Mouse (Mus musculus) embryonic facial prominence, embryonic 15.5 days (tissue): ENCODE results near the gene Hsf2bp. TPM values are rescaled to one million over a fixed set of nuclear protein-coding genes. Genes with fewer than 3 reads are reported as not detected.
"Not testable (repeated sequence)": the region's sequence is repeated elsewhere in the genome, so short reads cannot be mapped to it uniquely, and the experiment has no call there.

Experiments used
- ATAC-seq: fragments of 200-750 bp; cut with Nextera tagmentation; 2 replicates; pipeline ENCODE4 v1.8.0; 2017; ENCODE audit warnings: low read depth, moderate TSS enrichment; ENCODE audit not compliant: insufficient number of reproducible peaks, low FRiP score, low TSS enrichment
- H3K27ac ChIP-seq: fragments of 300-500 bp; sonication (generic); replicated peaks from 2 replicates; pipeline ENCODE4 v1.5.1; 2015; ENCODE audit warnings: mild to moderate bottlenecking, inconsistent platforms
- H3K27me3 ChIP-seq: fragments of 300-500 bp; sonication (generic); 2 replicates; pipeline ENCODE4 v1.6.1; 2015; ENCODE audit warnings: inconsistent platforms
- H3K36me3 ChIP-seq: fragments of 300-500 bp; sonication (generic); 2 replicates; pipeline ENCODE4 v1.6.1; 2015; ENCODE audit warnings: mild to moderate bottlenecking, inconsistent platforms
- H3K4me1 ChIP-seq: fragments of 300-500 bp; sonication (generic); 2 replicates; pipeline ENCODE4 v1.6.1; 2015; ENCODE audit warnings: inconsistent platforms
- H3K4me2 ChIP-seq: fragments of 300-500 bp; sonication (generic); replicated peaks from 2 replicates; pipeline ENCODE4 v1.6.1; 2015; ENCODE audit warnings: mild to moderate bottlenecking, inconsistent platforms
- H3K4me3 ChIP-seq: fragments of 300-500 bp; sonication (generic); replicated peaks from 2 replicates; pipeline ENCODE4 v1.5.1; 2015; ENCODE audit warnings: mild to moderate bottlenecking, inconsistent platforms
- H3K9ac ChIP-seq: fragments of 300-500 bp; sonication (generic); 2 replicates; pipeline ENCODE4 v1.6.1; 2015; ENCODE audit warnings: inconsistent platforms
- H3K9me3 ChIP-seq: fragments of 300-500 bp; sonication (generic); replicated peaks from 2 replicates; pipeline ENCODE4 v1.6.1; 2016; ENCODE audit warnings: inconsistent platforms
- WGBS: fragments of 180-500 bp; shearing (Covaris S2); methylation state at CpG from one replicate; pipeline ENCODE4 v1.1.7; 2015; 5-methylcytosine and 5-hydroxymethylcytosine counted together
- polyA plus RNA-seq: library from polyadenylated mRNA; unstranded; fragments of >200 nt; fragmentation: Nextera tagmentation; extraction: Ambion mirVana; gene quantifications from 2 replicates; pipeline ENCODE4 v1.2.1, GENCODE M21; 2015

The Hsf2bp gene
- polyA plus RNA-seq: 1.1 and 1.5 TPM in 2 replicates

GRCm38 (mm10) chr17:32035609-32036508 is at the start of gene Hsf2bp, which contains the start of gene Rrp1b:
Gene Hsf2bp, minus strand, starts transcription at chr17:32036349.
Gene Rrp1b, plus strand, starts transcription at chr17:32036100.
- WGBS: 4% methylated on average over 52 of the region's 52 CpGs
- peak; percentile 91 for ATAC-seq
- Histone ChIP-seq H3K27ac (peak within 1 kb of the TSS; percentile 85), H3K36me3 (0 out of 2 replicates have a peak, but pooled peaks cover 6% of the 10 kb centered on the region), H3K9ac (peak within 1 kb of the TSS; percentile 89), H3K4me1 (peaks cover 28% of the 10 kb centered on the region), H3K27me3 (no peaks in the 10 kb centered on the region), H3K4me2 (peak within 1 kb of the TSS; percentile 90), H3K4me3 (peak within 1 kb of the TSS; percentile 81), H3K9me3 (no peaks in the 10 kb centered on the region)

GRCm38 (mm10) chr17:32083351-32083750 is 47.2 kb upstream of the Hsf2bp start:
- Histone ChIP-seq H3K27ac (no peak overlapping the region), H3K4me3 (no peak overlapping the region), H3K4me1 (no peaks in the 10 kb centered on the region), H3K4me2 (no peak overlapping the region), H3K27me3 (no peaks in the 10 kb centered on the region), H3K9me3 (no peaks in the 10 kb centered on the region), H3K9ac (no peak overlapping the region), H3K36me3 (no peaks in the 10 kb centered on the region)
- ATAC-seq: no peak
- 87% methylated on average over 2 of the region's 2 CpGs for WGBS

- no peak overlapping the region for H3K9ac ChIP-seq
- WGBS: 0% methylated on average over 2 of the region's 2 CpGs
- no peak overlapping the region for H3K4me3 ChIP-seq
- no peaks in the 10 kb centered on the region for H3K27me3 ChIP-seq
- no peaks in the 10 kb centered on the region for H3K9me3 ChIP-seq
- ATAC-seq: no peak
- H3K27ac ChIP-seq: no peak overlapping the region
- H3K4me1 ChIP-seq: no peaks in the 10 kb centered on the region; the same call in 1 of the 2 replicates
- no peaks in the 10 kb centered on the region for H3K36me3 ChIP-seq
- H3K4me2 ChIP-seq: no peak overlapping the region
These were observed 39.0 kb upstream of the Hsf2bp start for GRCm38 (mm10) chr17:32075164-32075563.

GRCm38 (mm10) chr17:32074658-32075057 is 38.5 kb upstream of the Hsf2bp start:
- no peak overlapping the region for H3K9ac ChIP-seq
- H3K4me3 ChIP-seq: no peak overlapping the region
- H3K4me2 ChIP-seq: no peak overlapping the region
- no peaks in the 10 kb centered on the region for H3K27me3 ChIP-seq
- no peaks in the 10 kb centered on the region for H3K36me3 ChIP-seq
- H3K9me3 ChIP-seq: no peaks in the 10 kb centered on the region
- H3K4me1 ChIP-seq: no peaks in the 10 kb centered on the region; the same call in 1 of the 2 replicates
- ATAC-seq: no peak
- H3K27ac ChIP-seq: no peak overlapping the region
- WGBS: 52% methylated on average over 4 of the region's 4 CpGs

DNA sequence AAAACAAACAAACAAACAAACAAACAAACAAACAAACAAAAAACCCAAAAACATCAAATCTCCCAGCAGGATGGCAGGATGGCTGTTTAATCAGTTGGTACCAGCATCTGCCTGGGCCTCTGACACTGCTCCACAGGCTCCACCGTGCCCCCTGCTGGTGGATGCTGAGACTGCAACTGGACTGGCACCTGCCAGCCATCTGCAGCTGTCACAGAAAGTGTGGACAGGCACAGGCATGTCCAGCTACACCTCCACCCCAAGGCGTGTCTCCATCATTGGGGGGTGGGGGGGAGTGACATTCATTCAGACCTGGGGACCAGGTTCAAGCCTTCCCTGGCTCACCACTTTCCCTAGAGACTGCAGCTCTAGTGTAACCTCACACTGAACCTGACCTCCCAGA is 37.2 kb upstream of the Hsf2bp start:
- H3K4me2 ChIP-seq: no peak overlapping the region
- no peak overlapping the region for H3K9ac ChIP-seq
- H3K27ac ChIP-seq: no peak overlapping the region
- H3K4me1 ChIP-seq: no peaks in the 10 kb centered on the region; the same call in 1 of the 2 replicates
- 3% methylated on average over 2 of the region's 2 CpGs for WGBS
- ATAC-seq: no peak
- H3K9me3 ChIP-seq: no peaks in the 10 kb centered on the region
- no peaks in the 10 kb centered on the region for H3K27me3 ChIP-seq
- H3K36me3 ChIP-seq: no peaks in the 10 kb centered on the region
- no peak overlapping the region for H3K4me3 ChIP-seq

GRCm38 (mm10) chr17:32068810-32069209 is 32.7 kb upstream of the Hsf2bp start:
- H3K9ac ChIP-seq: no peak overlapping the region
- H3K4me3 ChIP-seq: no peak overlapping the region
- ATAC-seq: no peak
- H3K4me2 ChIP-seq: no peak overlapping the region
- no peaks in the 10 kb centered on the region for H3K4me1 ChIP-seq
- no peaks in the 10 kb centered on the region for H3K36me3 ChIP-seq
- WGBS: 90% methylated on average over 2 of the region's 2 CpGs
- no peaks in the 10 kb centered on the region for H3K9me3 ChIP-seq
- no peaks in the 10 kb centered on the region for H3K27me3 ChIP-seq
- no peak overlapping the region for H3K27ac ChIP-seq

DNA sequence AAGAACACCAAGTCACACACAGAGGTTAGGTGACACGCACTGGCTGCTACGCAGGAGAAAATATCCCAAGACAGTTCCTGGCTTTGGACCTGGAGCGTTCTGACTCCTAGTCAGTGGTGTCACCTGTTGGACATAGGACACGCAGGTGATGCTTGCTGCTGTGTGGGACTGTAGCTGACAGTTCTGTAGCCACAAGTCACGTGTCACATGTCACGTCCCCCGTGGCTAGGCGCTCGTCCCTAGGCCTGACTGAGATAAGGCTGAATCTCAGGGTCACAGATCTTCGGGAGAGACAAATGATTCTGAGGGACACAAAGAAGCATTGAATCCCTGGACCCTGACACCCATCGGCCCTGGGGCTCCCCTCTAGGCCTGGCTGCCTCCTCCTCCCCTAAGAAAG is 32.2 kb upstream of the Hsf2bp start:
- Histone ChIP-seq H3K27me3 (no peaks in the 10 kb centered on the region), H3K4me2 (no peak overlapping the region), H3K9me3 (no peaks in the 10 kb centered on the region), H3K27ac (no peak overlapping the region), H3K9ac (no peak overlapping the region), H3K4me1 (no peaks in the 10 kb centered on the region), H3K36me3 (no peaks in the 10 kb centered on the region), H3K4me3 (no peak overlapping the region)
- WGBS: 90% methylated on average over 11 of the region's 11 CpGs
- no peak for ATAC-seq

- Histone ChIP-seq H3K4me2 (no peak overlapping the region), H3K9ac (no peak overlapping the region), H3K4me3 (no peak overlapping the region), H3K27me3 (no peaks in the 10 kb centered on the region), H3K27ac (no peak overlapping the region), H3K9me3 (no peaks in the 10 kb centered on the region), H3K4me1 (no peaks in the 10 kb centered on the region), H3K36me3 (no peaks in the 10 kb centered on the region)
- no peak for ATAC-seq
- 76% methylated on average over 9 of the region's 9 CpGs for WGBS
These were observed 31.4 kb upstream of the Hsf2bp start for GRCm38 (mm10) chr17:32067541-32067940.

DNA sequence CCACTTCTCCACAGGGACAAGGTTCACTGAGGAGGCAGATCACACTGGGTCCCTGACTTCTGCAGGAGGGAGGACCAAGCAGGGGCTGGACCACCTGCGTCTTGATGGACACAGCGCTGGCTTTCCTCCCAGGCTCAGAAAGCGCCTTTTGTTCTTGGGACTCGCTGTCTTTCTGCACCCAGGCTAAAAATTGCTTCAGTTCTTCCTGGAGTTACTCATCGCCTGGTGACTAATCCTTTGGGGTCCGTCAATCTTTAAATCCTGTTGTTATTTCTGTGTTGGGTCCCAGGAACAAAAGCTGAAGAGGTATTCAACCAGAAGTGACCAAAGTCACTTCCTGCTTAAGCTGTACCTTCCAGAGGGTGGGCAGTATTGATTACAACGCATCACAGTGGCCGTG is 28.6 kb upstream of the Hsf2bp start:
- not testable (repeated sequence) for H3K27me3 ChIP-seq, H3K4me2 ChIP-seq, H3K4me3 ChIP-seq, H3K27ac ChIP-seq, H3K4me1 ChIP-seq, H3K9ac ChIP-seq, ATAC-seq, H3K9me3 ChIP-seq
- H3K36me3 ChIP-seq: peaks cover 25% of the 10 kb centered on the region
- WGBS: 55% methylated on average over 8 of the region's 8 CpGs

DNA sequence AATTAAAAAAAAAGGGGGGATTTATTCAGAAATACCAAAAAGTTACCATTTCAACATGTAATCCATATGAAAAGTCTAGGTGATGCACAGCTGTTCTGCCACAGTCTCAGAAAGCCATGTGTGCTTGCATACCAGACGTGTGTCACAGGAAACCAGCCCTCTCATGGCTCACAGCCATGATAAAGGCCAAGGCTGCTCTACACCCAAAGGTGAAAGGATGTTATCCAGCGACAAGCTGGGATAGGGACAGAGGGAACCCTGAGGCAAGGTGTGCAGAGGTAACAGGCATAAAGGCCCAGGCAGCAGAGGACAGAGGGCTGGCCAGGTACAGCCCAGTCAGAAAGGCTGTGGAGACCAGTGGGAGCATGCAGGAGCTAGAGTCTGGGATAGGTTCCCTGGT is 27.5 kb upstream of the Hsf2bp start:
- H3K4me2 ChIP-seq: no peak overlapping the region
- WGBS: 67% methylated on average over 2 of the region's 2 CpGs
- H3K9ac ChIP-seq: no peak overlapping the region

DNA sequence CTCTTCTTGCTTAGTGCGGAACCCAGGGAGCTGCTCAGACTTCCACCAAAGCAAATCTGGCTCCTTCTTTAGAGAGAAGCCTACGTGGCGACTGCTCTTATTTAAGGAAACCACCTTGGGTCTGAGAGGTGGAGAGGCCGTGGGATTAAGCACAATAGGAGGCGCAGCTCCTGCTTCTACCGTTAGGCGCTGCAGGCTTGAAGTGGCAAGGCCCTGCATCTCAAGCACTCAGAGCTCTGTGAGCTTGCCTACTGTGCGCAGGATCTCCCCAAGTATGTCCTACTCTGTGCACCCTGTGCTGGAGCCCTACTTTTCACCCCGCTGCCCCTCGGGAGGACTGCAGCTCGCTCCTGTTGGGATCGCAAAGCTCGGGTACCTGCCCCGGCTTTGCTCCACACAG is 25.1 kb upstream of the Hsf2bp start:
- Histone ChIP-seq H3K27ac (no peak overlapping the region), H3K4me1 (no peaks in the 10 kb centered on the region), H3K9ac (no peak overlapping the region), H3K9me3 (no peaks in the 10 kb centered on the region), H3K4me2 (no peak overlapping the region), H3K27me3 (no peaks in the 10 kb centered on the region), H3K36me3 (peaks cover 61% of the 10 kb centered on the region), H3K4me3 (no peak overlapping the region)
- WGBS: 94% methylated on average over 14 of the region's 14 CpGs
- no peak for ATAC-seq

More for the DNA sequence above, 27.5 kb upstream of the Hsf2bp start:
- Histone ChIP-seq H3K27me3 (no peaks in the 10 kb centered on the region), H3K36me3 (peaks cover 36% of the 10 kb centered on the region), H3K9me3 (no peaks in the 10 kb centered on the region), H3K4me3 (no peak overlapping the region), H3K4me1 (no peaks in the 10 kb centered on the region), H3K27ac (no peak overlapping the region)
- no peak for ATAC-seq
